Mouse (Mus musculus) megakaryocyte, adult 5-6 weeks (primary cell): ENCODE measurements at regions not wholly inside any gene's neighbourhood (a gene's known extent, or its start where the extent isn't known, plus 50 kb on each side); places are given as distances from the start of the nearest gene placed in this dataset.

Experiments used
- ATAC-seq: 2 replicates; pipeline ENCODE4 v1.8.0; 2016; ENCODE audit warnings: mild to moderate bottlenecking, inconsistent platforms; ENCODE audit not compliant: poor library complexity, severe bottlenecking

DNA sequence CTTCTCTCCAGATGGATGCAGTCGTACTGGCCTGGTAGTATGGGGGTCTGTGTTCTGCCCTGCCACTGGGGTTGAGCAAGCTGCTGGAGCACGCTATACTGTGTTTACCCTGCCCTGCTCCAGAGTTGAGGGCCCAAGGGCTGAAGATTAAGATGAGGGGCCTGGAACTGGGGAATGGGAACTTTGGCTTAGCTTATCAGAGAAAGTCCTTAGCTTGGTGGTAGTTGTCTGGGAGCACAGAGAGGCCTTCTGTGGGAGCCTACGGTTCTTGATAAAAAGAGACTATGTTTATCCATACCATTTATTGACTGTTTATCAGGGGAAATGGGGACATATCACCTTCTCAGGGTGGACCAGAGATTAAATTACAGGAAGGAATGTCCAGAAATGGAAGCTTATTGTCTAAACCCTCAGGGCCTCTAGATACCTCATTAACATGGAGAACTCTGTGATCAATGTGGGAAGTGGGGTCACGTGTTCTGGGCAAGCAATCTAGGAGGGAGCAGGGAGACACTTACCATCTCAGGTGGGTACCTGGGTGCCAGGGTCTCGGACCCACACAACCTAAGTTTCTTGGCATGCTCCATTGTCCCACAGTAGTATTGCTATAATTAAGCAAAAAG, 58.7 kb downstream of the Mycn start:
- no peak for ATAC-seq

DNA sequence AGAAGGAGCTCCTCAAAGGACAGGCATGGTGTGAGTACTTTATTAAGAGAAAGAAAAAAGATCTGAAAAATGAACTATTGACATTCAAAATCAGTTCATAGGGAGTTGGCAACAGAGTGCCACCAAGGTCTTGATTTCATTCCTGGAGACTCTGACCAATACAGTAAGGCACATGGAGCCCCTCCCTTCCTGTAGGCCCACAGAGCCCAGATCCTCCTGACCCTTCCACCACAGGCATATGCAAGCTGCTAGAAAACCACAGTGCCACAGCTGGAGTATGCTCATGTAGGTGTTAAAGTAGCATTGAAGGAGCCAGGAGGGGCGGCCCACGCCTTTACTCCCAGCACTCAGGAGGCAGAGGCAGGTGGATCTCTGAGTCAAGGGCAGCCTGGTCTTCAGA, 63.7 kb downstream of the Mycn start:
- no peak for ATAC-seq

DNA sequence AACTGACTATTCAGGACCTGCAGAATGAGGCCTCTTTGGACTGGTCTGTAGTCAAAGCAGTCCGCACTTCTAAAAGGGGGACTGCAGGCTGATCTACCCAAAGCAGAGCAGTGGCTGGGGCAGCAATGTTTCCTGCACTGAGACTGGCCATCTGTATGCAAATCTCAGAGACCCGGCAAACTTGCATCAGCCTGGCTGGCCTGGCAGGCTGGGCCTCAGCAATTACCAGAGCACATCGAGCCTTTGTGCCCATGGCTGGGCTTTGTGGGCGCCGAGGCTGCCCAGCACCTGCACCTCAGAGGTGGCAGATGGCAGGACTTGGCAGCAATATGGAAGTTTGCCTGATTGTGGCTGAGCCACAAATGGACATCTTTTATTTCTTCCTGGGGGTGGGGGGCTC, 64.2 kb downstream of the Mycn start:
- ATAC-seq: no peak

DNA sequence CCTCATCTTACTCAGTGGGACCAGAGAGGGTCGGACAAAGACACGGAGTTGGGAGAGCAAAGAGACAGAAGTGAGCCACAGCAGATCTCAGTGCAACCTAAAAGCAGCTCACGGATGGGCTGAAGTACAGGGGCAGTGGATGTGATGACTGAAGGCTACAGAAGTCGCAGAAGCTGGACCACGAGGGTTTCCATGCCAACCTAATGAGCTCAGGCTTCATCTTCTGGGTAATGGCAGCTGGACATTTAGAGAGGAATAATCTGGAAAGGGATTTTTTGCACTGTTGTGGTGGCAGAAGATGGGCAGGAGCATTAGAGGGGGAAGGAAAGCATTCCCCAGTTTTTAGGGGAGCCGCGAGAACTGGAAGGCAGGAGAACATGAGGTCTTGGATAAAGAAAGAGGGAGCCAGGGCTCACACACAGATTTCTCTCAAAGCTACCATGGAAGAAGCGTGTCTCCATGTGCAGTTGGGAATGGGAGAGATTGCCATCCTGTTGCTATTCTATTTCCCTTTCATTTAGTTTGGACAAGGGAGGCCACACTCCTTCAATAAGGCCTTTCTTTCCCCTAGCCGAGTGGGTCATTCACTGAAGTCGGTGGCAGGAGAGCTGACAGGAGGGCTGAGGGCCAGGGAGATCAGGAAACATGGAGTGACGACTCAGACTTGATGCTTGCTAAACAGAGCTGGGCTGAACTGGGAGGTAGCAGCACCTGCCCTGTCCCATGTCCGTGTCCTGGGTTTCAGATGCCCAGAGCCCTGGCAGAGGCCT, 65.6 kb downstream of the Mycn start:
- no peak for ATAC-seq

DNA sequence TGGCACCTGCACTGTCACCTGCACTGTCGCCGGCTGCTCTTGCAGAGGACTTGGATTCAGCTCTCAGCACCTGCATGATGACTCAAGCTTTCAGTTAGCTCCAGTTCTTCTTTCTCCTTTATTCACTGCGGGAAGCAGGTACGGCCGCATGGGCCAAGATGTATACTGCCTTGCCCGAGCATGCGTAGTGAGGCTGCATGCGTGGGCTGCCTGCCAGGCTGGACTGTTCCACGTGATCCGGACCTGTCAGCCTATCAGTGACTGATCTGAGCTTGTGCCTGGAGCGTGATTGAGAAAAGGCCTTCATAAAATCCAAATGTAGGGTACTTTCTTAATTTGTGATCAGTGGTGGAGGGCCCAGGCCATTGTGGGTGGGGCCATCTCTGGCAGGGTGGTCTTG, 68.2 kb downstream of the Mycn start:
- ATAC-seq: no peak

DNA sequence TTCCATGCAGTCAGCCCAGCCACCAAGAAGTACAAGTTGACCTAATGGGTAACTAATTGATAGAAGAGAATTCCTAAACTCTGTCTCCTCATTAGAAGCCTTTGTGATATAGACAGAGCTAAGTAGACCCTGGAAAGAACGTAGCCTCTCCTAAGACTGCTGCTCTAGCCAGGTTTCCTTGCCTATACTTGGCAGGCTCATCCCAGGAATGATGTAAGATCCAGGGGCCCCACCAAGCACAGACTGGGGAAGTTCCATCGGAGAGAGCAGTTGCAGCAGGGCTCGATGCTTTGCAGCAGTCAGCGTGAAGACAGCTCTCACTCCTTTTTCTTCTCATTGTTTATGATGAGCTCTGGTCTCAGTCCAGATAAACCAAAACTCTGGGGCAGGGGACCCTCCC, 68.7 kb downstream of the Mycn start:
- ATAC-seq: no peak

DNA sequence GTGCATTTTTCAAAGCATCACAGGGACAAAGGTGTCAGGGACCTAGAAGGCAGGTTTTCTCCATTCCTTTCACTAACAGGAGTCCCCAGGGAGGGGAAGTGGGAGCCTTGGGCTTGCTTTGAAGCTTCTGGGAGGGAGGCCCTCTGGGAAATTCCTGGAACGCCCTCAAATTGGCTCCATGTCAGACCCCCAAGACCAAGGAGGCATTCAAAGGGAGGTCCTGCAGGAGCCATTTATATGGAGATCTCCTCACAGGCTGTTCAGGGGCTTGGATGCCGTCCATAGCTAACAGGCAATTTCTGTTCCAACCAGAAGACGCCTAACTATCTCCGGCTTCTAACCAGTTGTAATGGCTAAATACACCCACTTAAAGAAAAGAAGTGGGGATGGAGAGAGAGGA, 70.4 kb downstream of the Mycn start:
- no peak for ATAC-seq

DNA sequence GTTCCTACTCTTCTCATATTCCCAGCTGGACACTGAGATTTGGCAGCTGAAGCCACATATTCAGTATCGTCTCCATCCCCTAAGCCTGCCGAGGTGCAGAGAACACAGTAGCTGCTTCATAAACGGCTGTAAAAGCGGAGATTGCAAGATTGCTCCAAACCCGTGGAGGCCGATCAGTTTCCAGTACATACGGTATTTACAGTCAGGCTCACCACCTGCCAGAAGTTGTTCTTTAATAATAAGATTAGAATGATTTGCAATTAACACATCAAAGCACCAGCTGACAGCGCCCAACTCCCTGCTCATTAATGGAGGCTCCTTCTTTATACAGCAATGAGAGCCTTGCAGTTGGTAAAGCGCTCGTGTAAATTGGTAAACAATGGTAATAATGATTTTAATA, 75.1 kb downstream of the Mycn start:
- ATAC-seq: no peak

- ATAC-seq: no peak
These were observed 91.0 kb downstream of the Mycn start for GRCm38 (mm10) chr12:12850681-12851080.

DNA sequence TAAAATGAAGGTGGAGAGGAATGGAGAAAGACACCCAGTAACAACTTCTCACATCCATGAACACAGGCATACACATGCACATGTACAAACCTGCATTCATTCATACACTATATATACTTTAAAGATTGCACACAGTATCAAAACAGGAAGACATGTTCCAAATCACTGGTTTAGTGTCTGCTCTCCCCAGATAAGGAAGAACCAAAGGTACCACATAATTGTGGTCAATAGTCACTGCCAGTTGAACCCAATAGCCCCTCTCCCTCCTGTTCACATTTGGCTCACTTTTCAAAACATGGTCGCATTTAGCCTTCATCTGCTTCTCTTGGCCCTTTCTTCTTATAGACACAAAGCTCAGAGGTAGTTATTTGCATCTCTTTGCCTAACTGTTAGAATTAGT, 95.0 kb downstream of the Mycn start:
- no peak for ATAC-seq

GRCm38 (mm10) chr12:12842247-12842957, 99.3 kb downstream of the Mycn start:
- ATAC-seq: no peak

- no peak for ATAC-seq
These were observed 100.1 kb downstream of the Mycn start for GRCm38 (mm10) chr12:12841385-12842238.

DNA sequence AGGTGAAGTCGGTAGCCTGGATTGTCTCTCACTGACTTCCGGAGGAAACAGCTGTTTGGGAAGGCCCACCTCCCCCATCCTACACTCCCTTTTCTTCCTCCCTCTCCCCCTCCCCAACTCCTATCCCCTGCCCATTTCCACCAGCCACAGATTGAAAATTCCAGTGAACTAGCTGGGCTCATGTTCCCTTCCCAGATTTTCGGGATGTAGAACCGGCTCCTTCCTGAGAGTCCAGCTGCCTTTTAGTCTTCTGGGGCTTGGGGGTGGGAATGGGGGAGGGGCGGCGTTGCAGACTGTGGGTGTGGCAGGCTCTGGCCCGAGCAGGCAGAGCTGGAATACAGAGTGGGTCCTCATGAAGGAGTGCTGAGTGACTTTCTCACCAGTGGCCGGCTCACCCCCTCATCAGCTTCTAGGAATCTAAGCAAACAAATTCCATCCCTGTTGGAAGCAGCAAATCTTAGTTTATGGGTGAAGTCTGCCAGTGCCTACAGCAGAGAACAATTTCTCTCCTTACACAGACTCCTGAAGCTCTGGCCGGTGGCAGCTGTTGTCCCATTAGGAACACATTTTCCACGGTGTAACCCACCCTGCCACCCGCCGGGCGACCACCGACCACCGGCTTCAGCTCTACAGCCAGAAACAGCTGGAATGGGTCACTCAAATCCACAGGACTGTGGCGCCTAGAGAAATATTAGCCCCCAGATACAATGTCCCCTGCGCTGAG, 100.9 kb downstream of the Mycn start:
- no peak for ATAC-seq

DNA sequence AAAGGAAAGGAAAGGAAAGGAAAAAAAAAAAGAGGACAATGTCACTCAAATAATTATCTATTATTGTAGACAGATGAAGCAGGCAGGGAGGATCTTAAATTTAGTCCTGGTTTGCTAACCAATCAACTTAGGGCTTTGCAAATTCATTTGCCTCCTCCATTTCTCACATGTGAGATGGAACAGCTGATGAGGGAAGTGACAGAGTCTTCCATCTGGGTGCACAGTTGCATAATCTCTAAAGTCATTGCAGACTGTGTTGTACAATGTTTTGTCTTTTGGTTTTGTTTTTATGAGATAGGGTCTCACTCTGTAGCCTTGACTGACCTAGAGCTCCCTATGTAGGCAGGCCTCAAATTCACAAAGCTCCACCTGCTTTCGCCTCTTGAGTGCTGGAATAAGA, 103.9 kb downstream of the Mycn start:
- no peak for ATAC-seq

DNA sequence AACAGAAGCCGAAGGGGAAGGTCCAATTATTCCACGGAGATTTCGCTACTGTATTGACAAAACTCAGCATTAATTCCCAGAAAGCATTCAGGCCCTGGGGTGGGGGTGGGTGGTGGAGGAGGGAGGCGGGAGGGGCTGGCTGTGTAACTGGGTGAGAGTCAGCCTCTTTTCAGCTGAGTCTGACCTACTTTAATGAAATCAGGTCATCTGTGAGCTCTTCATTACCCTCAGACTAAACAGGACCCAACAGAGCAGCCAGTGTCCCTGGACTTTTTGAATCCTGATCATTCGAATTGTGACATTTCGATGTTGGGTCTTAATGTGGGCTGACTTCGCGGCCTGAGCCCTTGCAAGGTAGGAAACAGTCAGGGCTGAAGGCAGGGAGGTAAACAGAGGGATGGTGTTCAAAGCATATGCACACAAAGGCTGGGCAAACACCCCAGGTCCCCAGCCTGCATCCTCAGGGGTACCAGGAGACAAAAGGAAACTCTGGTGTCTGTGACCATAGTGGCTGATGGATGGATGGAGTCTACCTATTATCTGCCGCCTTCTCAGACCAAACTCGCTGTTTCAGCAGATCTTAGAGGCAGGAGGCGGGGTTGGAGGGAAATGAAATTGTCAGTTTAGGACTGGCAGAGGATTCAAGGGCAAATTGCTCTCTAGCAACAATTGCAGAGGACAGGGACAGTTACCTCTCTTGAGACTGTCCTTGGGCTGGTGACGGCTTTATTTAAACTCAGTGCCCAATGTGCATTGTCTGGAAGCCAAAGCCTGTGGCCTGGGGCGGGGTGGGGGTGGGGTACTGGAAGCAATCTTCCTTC, 113.7 kb downstream of the Mycn start:
- ATAC-seq: no peak

DNA sequence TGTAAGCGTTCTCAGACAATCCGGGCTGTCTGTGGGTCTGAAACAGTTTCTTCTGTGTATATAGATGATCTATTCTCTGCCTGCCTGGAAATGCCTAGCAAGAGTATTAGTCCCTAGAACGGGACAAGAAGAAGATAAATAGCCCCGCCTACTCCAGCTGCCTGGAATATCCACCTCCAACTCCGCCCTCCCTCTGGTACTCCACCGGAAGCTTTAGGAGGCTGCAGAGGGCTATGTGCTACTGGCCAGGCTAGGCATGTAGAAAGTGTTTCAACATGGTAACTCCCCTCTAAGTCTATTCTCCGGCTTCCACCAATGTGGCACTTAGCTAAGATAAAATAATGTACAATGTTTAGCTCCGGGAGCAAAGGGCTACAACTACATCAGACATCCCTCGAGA, 114.3 kb downstream of the Mycn start:
- no peak for ATAC-seq

GRCm38 (mm10) chr12:12826431-12826830, 115.3 kb downstream of the Mycn start:
- no peak for ATAC-seq

DNA sequence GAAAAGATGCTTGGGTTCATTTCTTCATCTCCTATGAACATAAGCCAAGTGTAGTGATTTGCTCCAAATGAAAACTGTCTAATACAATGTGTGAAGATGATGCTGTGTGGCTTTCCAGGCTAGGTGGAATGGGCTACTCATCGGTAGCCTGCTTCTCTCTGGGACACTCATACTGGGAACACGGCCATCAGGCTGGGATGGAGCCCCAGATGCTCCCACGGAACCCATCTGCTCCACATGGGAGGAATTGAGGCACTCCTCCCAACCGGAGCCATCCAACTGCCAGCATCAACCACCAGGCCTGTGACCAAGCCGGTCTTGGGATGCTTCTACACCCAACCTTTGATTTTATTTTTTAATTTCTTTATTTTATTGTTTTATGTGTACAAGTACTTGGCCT, 115.9 kb downstream of the Mycn start:
- ATAC-seq: no peak

GRCm38 (mm10) chr12:12821473-12821872, 120.2 kb downstream of the Mycn start:
- ATAC-seq: no peak
